Mouse (Mus musculus): ENCODE results near the gene Ms4a10.

DNA sequence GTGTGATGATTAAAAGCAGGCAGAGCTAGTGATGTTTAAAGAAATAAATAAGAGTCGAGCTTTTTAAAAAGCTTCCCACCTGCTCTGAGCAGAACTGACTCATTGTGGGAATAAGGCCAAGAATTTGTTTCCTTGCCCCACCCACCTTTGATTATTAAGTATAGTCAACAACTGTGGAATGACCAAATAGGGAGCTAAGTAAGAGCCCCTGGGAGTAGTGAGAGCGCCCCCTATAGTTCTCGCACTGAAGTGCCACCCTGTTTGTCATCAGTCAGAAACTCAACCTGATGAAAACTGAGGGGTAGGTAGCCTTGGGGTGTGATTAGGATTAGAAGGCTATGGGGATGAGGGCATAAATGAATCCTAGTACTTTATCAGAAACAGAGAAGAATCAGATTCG, 1.8 kb upstream of the Ms4a10 start:
- TF ChIP-seq MYC (IDR thresholded peaks at IDR 0.05; ENCODE audit: low read depth, low read length) (no peak), CTCF (IDR thresholded peaks at IDR 0.05 in 2 of 3, conservative IDR thresholded peaks at IDR 0.05 in 1 of 3; ENCODE audit: control insufficient read depth in 1 of 3, insufficient read depth in 1 of 3, low read depth in 2 of 3, low read length in 3 of 3, poor library complexity in 1 of 3, severe bottlenecking in 1 of 3) (peak; percentile 70 to 81 (median 72)), E2F4 (IDR thresholded peaks at IDR 0.05; ENCODE audit: borderline replicate concordance, low read depth, low read length) (no peak), ZKSCAN1 (IDR thresholded peaks at IDR 0.05; ENCODE audit: low read depth, low read length) (no peak)
